Mouse (Mus musculus): ENCODE measurements around the gene Pom121.

DNA sequence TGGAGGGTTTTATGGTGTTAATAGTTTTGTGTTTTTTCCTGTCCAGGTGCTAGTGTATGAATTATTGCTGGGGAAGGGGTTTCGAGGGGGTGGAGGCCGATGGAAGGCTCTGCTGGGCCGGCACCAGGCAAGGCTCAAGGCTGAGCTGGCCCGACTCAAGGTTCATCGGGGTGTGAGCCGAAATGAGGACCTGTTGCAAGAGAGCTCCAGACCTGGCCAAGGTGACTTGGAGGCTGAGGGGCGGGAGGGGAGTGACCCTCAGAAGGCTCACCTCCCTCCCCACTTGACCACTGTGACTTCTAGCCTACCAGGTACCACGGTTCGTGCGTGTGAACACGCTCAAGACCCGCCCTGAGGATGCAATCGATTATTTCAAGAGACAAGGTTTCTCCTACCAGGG, 23.2 kb downstream of the Pom121 start:
- TF ChIP-seq POLR2A (IDR thresholded peaks at IDR 0.05; ENCODE audit: low read depth, low read length) (no peak), CTCF (IDR thresholded peaks at IDR 0.05; ENCODE audit: extremely low read depth, insufficient read length, insufficient replicate concordance, low read depth, low read length) (no peak)

All from small intestine, adult 2 months (tissue).